ENCODE assay signal across 22 mouse cellular contexts in genomic region chr9:21316696-21317095, GRCm38 (mm10). TPM values are rescaled to one million over a fixed set of nuclear protein-coding genes. Genes with fewer than 3 reads are reported as not detected.
DNase-seq lines count a peak whose midpoint lies in the region; ATAC-seq and TF ChIP-seq lines count a peak whose summit lies in the region.
"Had no signal": no experiment of that assay in that cellular context is flagged by ENCODE, and none has a peak within 500 bp of the region (broad histone marks: within the 10 kb centered on the region; RNA-seq: fewer than 3 reads in every experiment).

No protein-coding gene starts in this region.

- no peak overlapping the region for H3K4me2 ChIP-seq in liver, postnatal 0 days (ENCODE audit: low read depth, low read length)
- H3K4me2 ChIP-seq in forebrain, embryonic 12.5 days = no peak overlapping the region
- H3K4me2 ChIP-seq: heart, embryonic 15.5 days; hindbrain, embryonic 12.5 days; liver, embryonic 13.5 days; midbrain, embryonic 11.5 days had no signal

- TF ChIP-seq CTCF in liver, postnatal 0 days (IDR thresholded peaks at IDR 0.05; ENCODE audit: low read depth) = no peak

- DNase-seq in liver, postnatal 0 days = no peak
- DNase-seq in liver = no peak
- DNase-seq in thymus, postnatal 4 days = peak; percentile 54
- DNase-seq in cerebellum, postnatal 36 days = no peak
- no peak for DNase-seq in urinary bladder, postnatal 36 days (ENCODE audit: low spot score in 2 of 2)
- DNase-seq: adrenal gland, postnatal 25 days; cerebellum, adult 8-10 months; heart, adult 2 months; liver, embryonic 13.5 days had no signal

- peak overlapping the region; percentile 29; the same call in 1 of the 2 replicates for H3K27ac ChIP-seq in liver, postnatal 0 days (ENCODE audit: low read depth)
- no peak overlapping the region for H3K27ac ChIP-seq in forebrain, embryonic 12.5 days
- H3K27ac ChIP-seq: forebrain, embryonic 10.5 days; heart, adult 2 months; heart, embryonic 15.5 days; hindbrain, embryonic 12.5 days; kidney, postnatal 0 days; left cerebral cortex, adult 2 months; liver, embryonic 13.5 days; stomach, postnatal 0 days had no signal

- peaks cover 26% of the 10 kb centered on the region for H3K4me1 ChIP-seq in liver, postnatal 0 days (ENCODE audit: insufficient read depth)
- H3K4me1 ChIP-seq in forebrain, embryonic 12.5 days = peaks cover 12% of the 10 kb centered on the region

- no peak overlapping the region for H3K9ac ChIP-seq in liver, postnatal 0 days (replicated peaks)
- no peak overlapping the region for H3K9ac ChIP-seq in forebrain, embryonic 12.5 days
- H3K9ac ChIP-seq: heart, embryonic 15.5 days; hindbrain, embryonic 12.5 days; liver, embryonic 13.5 days had no signal

- H3K36me3 ChIP-seq in liver, postnatal 0 days (replicated peaks; ENCODE audit: insufficient read depth, low read length) = no peaks in the 10 kb centered on the region
- no peaks in the 10 kb centered on the region for H3K36me3 ChIP-seq in forebrain, embryonic 12.5 days (replicated peaks)
- H3K36me3 ChIP-seq: forebrain, embryonic 10.5 days; heart, embryonic 15.5 days; hindbrain, embryonic 12.5 days; liver, embryonic 13.5 days had no signal

- H3K4me3 ChIP-seq in liver, postnatal 0 days (ENCODE audit: low read depth, low read length) = no peak overlapping the region
- no peak overlapping the region for H3K4me3 ChIP-seq in forebrain, embryonic 12.5 days (replicated peaks)
- H3K4me3 ChIP-seq: forebrain, embryonic 10.5 days; heart, adult 2 months; heart, embryonic 15.5 days; hindbrain, embryonic 12.5 days; left cerebral cortex, adult 2 months; liver, embryonic 13.5 days; myocyte had no signal

- no peak for ATAC-seq in liver, postnatal 0 days
- ATAC-seq in common myeloid progenitor, adult 5-6 weeks (replicated peaks; ENCODE audit: low read depth, poor library complexity, severe bottlenecking) = peak; percentile 12; the same call in 1 of the 2 replicates
- peak; percentile 70 for ATAC-seq in monocyte, adult 5-6 weeks (replicated peaks; ENCODE audit: insufficient number of reproducible peaks, low FRiP score, low TSS enrichment, poor library complexity, severe bottlenecking)
- ATAC-seq in forebrain, embryonic 12.5 days (ENCODE audit: low FRiP score) = no peak
- ATAC-seq: intestine, embryonic 16.5 days had no signal

- no peaks in the 10 kb centered on the region for H3K9me3 ChIP-seq in liver, postnatal 0 days (ENCODE audit: low read length)
- no peaks in the 10 kb centered on the region for H3K9me3 ChIP-seq in forebrain, embryonic 12.5 days
- H3K9me3 ChIP-seq: forebrain, embryonic 10.5 days; heart, embryonic 15.5 days; hindbrain, embryonic 12.5 days had no signal

- WGBS in liver, postnatal 0 days (ENCODE audit: insufficient replicate concordance) = 49% methylated on average over 7 of the region's 7 CpGs
- WGBS in forebrain, embryonic 12.5 days = 76% methylated on average over 7 of the region's 7 CpGs

- H3K27me3 ChIP-seq in liver, postnatal 0 days (ENCODE audit: insufficient read depth, low read length) = peaks cover 12% of the 10 kb centered on the region
- H3K27me3 ChIP-seq in forebrain, embryonic 12.5 days = peaks cover 16% of the 10 kb centered on the region

- TF ChIP-seq EP300 in liver, postnatal 0 days (IDR thresholded peaks at IDR 0.05; ENCODE audit: low read depth) = no peak

RNA-seq across cellular contexts. Expression of gene Slc44a2, which starts 3.8 kb away (rescaled TPM):
- polyA plus RNA-seq in liver, postnatal 0 days (2015; fragmentation: Nextera tagmentation; extraction: Ambion mirVana) = 12.8 and 14.4 TPM in 2 replicates
- total RNA-seq in common myeloid progenitor, adult 5-6 weeks (2017) = 76.6 and 80.6 TPM in 2 replicates
- 230 to 297 TPM (median 259 TPM) in 3 replicates for total RNA-seq in monocyte, adult 5-6 weeks (2017)
- 76.9 and 80.1 TPM in 2 replicates for polyA plus RNA-seq in forebrain, embryonic 12.5 days (2016; fragmentation: Nextera tagmentation; extraction: Ambion mirVana)

RNA-seq across cellular contexts. Expression of gene Ap1m2, which starts 4.6 kb away (rescaled TPM):
- polyA plus RNA-seq in liver, postnatal 0 days (2015; fragmentation: Nextera tagmentation; extraction: Ambion mirVana) = 0.32 and 0.54 TPM in 2 replicates
- total RNA-seq in common myeloid progenitor, adult 5-6 weeks (2017) = 0.37 and 2.5 TPM in 2 replicates
- total RNA-seq in monocyte, adult 5-6 weeks (2017) = 1.6 to 2.0 TPM (median 1.8 TPM) in 3 replicates
- polyA plus RNA-seq in forebrain, embryonic 12.5 days (2016; fragmentation: Nextera tagmentation; extraction: Ambion mirVana) = 3.3 TPM in 2 replicates
- total RNA-seq: adrenal gland, postnatal 25 days; gastrocnemius, adult 8-10 months; heart, adult 2 months had no signal
- polyA plus RNA-seq: myocyte had no signal

RNA-seq across cellular contexts. Expression of gene Cdkn2d, which starts 25.5 kb away (rescaled TPM):
- polyA plus RNA-seq in liver, postnatal 0 days (2015; fragmentation: Nextera tagmentation; extraction: Ambion mirVana) = 74.3 and 76.6 TPM in 2 replicates
- total RNA-seq in common myeloid progenitor, adult 5-6 weeks (2017) = 8.4 and 25.3 TPM in 2 replicates
- 58.8 to 83.6 TPM (median 66.5 TPM) in 3 replicates for total RNA-seq in monocyte, adult 5-6 weeks (2017)
- 70.6 and 74.5 TPM in 2 replicates for polyA plus RNA-seq in forebrain, embryonic 12.5 days (2016; fragmentation: Nextera tagmentation; extraction: Ambion mirVana)

RNA-seq across cellular contexts. Expression of gene Kri1, which starts 28.9 kb away (rescaled TPM):
- polyA plus RNA-seq in liver, postnatal 0 days (2015; fragmentation: Nextera tagmentation; extraction: Ambion mirVana) = 4.7 and 5.3 TPM in 2 replicates
- 55.2 and 64.0 TPM in 2 replicates for total RNA-seq in common myeloid progenitor, adult 5-6 weeks (2017)
- 91.2 to 154 TPM (median 120 TPM) in 3 replicates for total RNA-seq in monocyte, adult 5-6 weeks (2017)
- 19.5 and 20.8 TPM in 2 replicates for polyA plus RNA-seq in forebrain, embryonic 12.5 days (2016; fragmentation: Nextera tagmentation; extraction: Ambion mirVana)

RNA-seq across cellular contexts. Expression of gene Ilf3, which starts 51.0 kb away (rescaled TPM):
- polyA plus RNA-seq in liver, postnatal 0 days (2015; fragmentation: Nextera tagmentation; extraction: Ambion mirVana) = 19.1 and 23.5 TPM in 2 replicates
- 73.7 and 95.9 TPM in 2 replicates for total RNA-seq in common myeloid progenitor, adult 5-6 weeks (2017)
- total RNA-seq in monocyte, adult 5-6 weeks (2017) = 47.3 to 58.8 TPM (median 54.8 TPM) in 3 replicates
- 335 and 363 TPM in 2 replicates for polyA plus RNA-seq in forebrain, embryonic 12.5 days (2016; fragmentation: Nextera tagmentation; extraction: Ambion mirVana)

Comparison
In these comparisons a context has a peak if more than half of its experiments do, and no peak if none do; other contexts are left out.
1. ATAC-seq: peak in common myeloid progenitor, adult 5-6 weeks (single experiment) and monocyte, adult 5-6 weeks (single experiment); none in liver, postnatal 0 days (single experiment) and forebrain, embryonic 12.5 days (single experiment).